Mouse (Mus musculus): ENCODE data around the gene Smpd2.

DNA sequence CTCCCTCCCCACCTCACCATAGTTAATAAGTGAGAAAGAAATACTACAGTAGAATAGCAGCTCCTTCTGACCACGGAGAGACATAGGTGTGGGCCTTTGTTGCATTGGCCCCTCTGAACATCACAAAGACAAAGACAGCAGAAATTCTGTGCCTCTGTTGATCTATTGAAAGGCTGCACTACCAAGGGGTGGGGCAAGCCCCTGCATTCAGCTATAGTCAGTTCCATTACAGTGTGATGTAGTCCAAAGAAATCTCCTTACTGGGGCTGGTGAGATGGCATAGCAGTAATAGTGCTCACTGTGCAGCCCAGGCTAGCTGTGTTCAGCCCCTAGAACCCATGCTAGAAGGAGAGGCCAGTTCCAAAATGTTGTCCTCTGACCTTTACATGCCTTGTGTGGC is 14.8 kb upstream of the Smpd2 start:
- TF ChIP-seq CTCF (IDR thresholded peaks at IDR 0.05; ENCODE audit: insufficient read depth, low read length) (no peak), POLR2A (IDR thresholded peaks at IDR 0.05; ENCODE audit: borderline replicate concordance, extremely low read depth, low read depth, low read length) (no peak)
